Mouse (Mus musculus) CD4-positive, CD25-positive, alpha-beta regulatory T cell, adult 4 months (primary cell): ENCODE data around the gene Gga2. TPM values are rescaled to one million over a fixed set of nuclear protein-coding genes. Genes with fewer than 3 reads are reported as not detected.
A peak's percentile ranks its signal among the peaks of the same experiment; 100 is the strongest.

Experiments used
- ATAC-seq: one replicate; pipeline ENCODE4 v1.8.0; 2017
- polyA plus RNA-seq, 2 experiments: library from polyadenylated mRNA; unstranded; fragments of 100-300 nt; shearing (Covaris generic); gene quantifications; one replicate each; pipeline ENCODE4 v1.2.1; 2017

Gga2 gene
- polyA plus RNA-seq, 2 experiments from 2014 or later, result 1.1 to 1.8 TPM

DNA sequence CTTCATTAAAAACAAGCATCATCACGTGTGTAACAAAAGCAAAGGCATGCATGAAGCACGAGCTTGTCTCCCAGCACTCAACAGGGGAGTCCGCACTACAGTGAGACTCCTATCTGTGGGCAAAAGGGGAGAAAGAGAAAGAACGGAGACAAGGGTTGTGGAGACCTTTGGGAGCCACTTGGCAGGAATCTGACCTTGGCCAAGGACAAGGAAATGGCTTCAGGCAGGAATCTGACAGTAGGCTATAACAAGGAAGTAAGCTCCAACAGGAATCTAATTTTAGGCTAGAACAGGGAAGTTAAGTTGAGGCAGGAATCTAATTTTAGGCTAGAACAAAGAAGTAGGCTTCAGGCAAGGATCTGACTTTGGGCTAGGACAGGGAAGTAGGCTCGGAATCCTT is 25.1 kb downstream of the Gga2 start:
- no peak for ATAC-seq

GRCm38 (mm10) chr7:121981307-121981871 is 39.6 kb downstream of the Gga2 start, which contains the start of gene Cog7:
Gene Cog7, minus strand, starts transcription at chr7:121981711.
- peak; percentile 98 for ATAC-seq

DNA sequence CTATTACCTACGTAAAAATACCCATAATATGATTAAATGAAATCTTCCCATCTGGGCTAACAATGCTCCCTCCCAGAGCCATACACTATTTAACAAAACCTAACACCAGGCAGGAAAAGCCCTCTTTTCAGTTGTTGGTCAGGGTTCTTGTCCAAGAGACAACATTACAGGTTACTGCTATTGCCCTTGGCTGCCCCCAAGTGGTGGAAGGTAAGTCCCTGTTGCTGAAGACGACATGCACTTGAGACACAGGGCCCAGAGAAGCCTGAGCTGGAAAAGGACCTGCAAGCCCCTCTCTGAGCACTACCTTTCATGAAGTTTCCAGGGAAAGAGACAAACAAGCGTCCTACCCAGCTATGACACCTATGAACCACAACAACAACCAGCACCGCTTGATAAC is 46.0 kb downstream of the Gga2 start:
- peak; percentile 37 for ATAC-seq

GRCm38 (mm10) chr7:121971698-121972097 is 49.3 kb downstream of the Gga2 start:
- ATAC-seq, result no peak

- no peak for ATAC-seq
Measured at GRCm38 (mm10) chr7:121970250-121970649, 50.8 kb downstream of the Gga2 start.

- no peak for ATAC-seq
Measured at GRCm38 (mm10) chr7:121968816-121969215, 52.2 kb downstream of the Gga2 start.

GRCm38 (mm10) chr7:121968242-121968641 is 52.8 kb downstream of the Gga2 start:
- no peak for ATAC-seq

DNA sequence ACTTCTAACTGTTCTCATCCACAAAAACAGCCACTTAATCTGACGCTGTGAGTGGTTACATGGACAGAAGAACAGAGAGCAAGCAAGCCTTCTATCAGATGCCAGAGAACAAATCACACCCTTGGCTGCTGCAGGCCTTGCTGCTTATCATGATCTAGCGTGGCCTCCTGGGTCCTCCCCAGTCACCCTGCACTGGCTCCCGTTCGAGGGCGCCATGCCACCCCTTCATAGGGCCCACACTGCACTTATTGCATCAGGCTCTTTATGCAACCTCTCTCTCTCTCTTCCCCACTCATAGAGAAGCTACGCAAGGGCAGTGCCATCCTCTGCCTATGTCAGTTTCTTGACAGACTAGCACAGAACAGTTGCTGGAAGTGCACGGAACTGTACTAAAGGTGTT is 54.9 kb downstream of the Gga2 start:
- ATAC-seq, result no peak

DNA sequence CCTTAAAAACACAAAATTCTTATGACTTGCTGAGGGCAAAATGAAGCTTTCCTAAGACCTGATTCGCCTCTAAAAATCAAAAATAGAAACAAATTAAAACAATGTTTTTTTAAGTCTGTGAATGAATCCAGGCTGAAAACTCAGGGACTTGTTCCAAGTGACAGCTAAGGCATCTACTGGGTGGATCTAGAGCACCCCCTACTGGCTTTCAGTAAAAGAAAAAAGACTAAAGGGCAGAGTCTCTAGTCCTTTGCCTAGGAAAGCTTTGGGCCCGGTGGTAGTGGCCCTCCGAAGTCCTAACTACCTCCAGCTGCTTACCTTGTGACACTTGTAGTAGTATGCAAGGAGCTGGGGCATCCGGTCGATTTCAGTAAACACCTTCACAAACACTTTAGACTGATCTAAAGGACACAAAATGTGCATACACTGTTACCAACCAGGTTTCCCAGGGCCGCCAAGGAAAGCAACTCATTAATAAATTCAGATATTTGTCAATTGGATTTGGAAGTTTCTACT is 57.1 kb downstream of the Gga2 start:
- ATAC-seq, result no peak

GRCm38 (mm10) chr7:121962571-121962959 is 58.5 kb downstream of the Gga2 start:
- ATAC-seq, result no peak

DNA sequence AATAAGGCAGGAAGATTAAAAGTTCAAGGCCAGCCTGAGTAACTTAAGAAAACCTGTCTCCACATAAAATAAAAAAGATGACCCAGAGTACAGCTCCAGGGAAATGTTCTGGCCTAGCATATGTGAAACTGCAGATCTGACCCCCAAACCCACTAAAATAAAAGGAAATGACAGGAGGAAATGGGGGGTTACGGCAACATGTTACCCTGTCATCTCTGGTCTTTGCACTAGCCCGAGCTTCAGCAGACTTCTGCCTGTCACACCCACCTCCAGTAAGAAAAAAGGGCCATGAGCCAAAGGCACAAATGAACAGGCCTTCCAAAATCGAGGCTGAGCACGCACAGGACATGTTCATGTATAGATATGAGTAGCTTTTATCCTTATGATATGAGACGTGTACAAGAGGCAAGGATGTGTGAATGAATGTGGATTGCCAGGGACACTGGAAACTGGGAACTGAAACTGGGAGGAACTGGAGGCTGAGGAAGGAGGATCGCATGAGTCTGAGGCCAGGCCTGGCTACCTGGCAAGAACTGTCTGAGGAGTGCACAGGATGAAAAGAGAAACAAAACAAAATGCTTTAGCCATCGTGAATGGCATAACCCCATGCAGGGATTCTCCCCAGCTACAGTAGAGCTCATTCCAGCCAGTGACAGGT is 59.0 kb downstream of the Gga2 start:
- no peak for ATAC-seq

- no peak for ATAC-seq
Measured at GRCm38 (mm10) chr7:121955802-121956201, 65.2 kb downstream of the Gga2 start.

- no peak for ATAC-seq
Measured at GRCm38 (mm10) chr7:121954891-121955669, 65.9 kb downstream of the Gga2 start.

- ATAC-seq, result no peak
Measured at GRCm38 (mm10) chr7:121947513-121947912, 73.5 kb downstream of the Gga2 start.

DNA sequence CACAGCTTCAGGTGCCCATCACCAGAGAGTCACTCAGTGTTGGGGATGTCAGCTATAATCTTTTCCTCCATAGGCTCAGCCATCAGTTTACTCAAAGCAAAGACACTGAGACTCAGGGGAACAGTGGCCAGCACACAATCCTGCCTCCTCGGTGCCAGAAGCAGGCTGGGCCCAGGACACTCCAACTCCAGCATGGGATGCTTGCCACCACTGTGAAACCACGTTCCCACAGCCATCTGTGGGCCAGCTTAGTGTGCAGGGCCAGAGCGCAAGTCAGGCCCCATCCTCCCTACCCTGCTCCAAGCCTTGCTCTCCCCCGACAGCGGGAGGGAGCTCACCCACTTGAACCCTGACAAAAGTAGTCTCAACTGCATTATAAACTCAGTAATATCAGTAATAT is 74.8 kb downstream of the Gga2 start:
- no peak for ATAC-seq

- no peak for ATAC-seq
Measured at GRCm38 (mm10) chr7:121942371-121942770, 78.7 kb downstream of the Gga2 start.

- no peak for ATAC-seq
Measured at GRCm38 (mm10) chr7:121941640-121942039, 79.4 kb downstream of the Gga2 start.

DNA sequence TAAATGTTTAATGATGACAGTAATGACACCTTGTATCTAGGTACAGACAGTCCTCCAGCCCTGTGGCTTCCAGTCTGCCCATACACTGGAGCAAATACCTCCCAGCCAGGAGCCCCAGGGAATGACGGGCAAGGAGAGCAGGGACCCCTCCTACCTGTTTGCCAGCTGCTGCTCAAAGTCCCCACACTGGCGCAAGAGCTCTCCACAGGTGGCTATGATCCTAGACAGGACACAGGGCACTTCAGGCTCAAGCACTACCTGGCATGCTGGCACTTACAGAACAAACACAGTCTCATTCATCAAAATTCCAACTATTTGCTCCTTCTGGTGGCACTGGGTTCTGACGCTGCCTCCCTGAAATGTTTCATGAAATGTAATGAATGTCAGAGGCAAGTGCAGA is 80.0 kb downstream of the Gga2 start:
- no peak for ATAC-seq

DNA sequence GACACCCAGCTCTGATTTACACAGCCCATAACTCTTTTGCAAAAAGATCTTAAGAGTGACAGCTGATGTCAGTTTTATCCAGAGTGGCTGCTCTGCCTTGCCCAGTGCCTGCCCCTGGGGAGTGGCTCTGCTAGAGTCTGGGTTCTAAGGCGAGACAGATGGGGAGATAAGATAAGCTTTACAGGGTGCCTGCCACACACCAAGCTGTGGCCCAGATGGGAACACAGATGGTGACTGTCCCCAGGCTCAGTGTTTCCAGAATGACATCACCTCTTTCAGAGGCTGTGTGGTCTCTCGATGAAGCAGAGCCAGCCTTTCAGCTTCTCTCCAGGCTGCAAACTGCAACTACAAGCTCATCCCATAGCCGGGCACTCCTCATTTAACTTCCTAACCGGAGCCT is 81.3 kb downstream of the Gga2 start:
- ATAC-seq, result no peak

GRCm38 (mm10) chr7:121939244-121939643 is 81.8 kb downstream of the Gga2 start:
- ATAC-seq, result no peak

DNA sequence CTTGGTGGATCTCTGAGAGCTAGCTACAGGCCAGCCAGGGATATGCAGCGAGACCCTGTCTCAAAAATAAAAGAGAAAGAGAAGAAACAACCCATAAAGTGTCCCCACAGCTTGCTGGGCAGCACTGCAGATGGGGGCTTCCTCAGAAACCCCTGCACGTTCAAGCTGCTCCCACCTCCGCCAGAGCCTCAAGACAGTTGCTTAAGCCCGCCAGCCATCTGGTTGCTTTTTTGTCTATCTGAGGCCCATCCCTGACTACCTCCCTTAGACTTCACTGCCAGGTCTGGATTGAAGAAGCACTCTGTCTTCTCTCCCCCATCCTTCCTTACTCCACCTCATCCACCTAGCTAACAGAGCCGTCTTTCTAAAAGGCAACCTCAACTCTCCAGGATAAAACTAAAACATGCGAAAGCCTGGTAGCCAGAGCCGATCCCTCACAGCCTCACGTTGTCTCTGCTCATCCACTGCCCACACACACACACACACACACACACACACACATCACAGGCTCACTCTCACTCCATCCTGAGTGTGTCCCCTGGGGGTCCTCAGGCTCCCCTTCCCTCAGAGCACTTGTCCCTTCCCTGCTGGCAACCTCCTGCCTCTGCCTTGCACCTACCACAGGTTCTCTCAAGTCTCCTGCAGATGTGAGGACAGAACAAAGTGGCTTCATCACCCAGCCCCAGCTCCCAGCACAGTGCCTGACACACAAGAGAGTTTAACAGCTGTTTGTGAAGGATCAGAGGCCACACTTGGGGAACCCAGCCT is 82.7 kb downstream of the Gga2 start:
- no peak for ATAC-seq

DNA sequence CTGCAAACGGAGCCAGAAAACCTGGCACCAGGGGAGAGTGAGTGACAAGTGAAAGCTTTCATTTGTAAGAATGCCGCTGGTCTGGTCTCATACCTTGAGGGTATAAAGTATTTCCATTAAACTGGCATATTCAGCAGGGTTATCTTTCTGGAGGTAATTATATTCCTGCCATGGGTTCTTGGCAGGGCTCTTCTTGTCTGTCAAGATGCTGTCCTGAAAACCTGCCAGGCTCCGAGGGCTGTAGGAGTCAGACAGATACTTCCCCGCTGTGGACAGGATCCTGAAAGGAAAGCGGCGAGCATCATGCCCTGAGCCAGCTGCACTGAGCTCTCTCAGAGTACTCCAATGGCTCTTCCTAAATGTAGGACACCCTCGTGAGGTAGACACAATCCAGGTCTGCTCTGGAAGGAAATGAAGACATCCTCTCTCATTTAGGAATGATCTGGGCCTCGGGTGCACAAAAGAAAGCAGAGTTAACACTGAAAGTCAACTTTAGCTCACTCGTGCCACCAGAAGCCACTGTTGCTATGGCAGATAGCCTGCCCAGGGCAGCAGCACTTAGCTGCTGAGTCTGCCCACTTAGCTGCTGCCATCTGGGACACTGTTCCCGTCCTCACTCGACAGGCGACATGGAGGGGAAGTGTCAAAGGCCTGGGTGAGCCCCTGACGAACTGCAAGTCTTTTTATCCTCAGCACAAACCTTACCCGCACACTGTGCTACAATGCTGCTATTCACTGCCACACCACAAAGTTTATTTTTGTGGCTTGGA is 84.0 kb downstream of the Gga2 start:
- ATAC-seq, result no peak
